Mouse (Mus musculus) ovary, postnatal 14 days (tissue): ENCODE measurements around the gene Ptpra.
"Not testable (repeated sequence)": the region's sequence is repeated elsewhere in the genome, so short reads cannot be mapped to it uniquely, and the experiment has no call there.

ENCODE experiments used
- DNase-seq: peaks from one replicate; pipeline ENCODE4 v3.0.0; 2022; ENCODE audit warnings: low spot score

Gene Ptpra

DNA sequence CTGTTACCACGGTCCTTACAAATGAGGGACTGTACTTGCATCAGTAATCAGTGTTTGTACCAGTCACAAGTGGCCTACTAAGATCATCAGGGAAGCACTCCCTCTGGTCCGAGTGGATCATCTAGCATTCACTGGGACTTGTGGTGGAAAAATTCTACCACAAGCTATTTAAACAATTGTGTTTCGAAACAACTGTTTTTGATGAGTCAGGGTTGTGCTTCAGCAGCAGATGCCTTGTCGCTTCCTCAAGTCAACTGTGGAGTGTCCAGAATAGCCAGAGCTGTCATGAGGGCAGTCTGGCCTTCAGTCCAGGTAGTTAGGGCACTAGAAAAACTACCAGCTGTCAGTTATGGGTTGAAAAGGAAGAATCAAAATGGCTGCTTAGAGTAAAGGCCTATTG is 38.5 kb downstream of the Ptpra start:
- DNase-seq = no peak

DNA sequence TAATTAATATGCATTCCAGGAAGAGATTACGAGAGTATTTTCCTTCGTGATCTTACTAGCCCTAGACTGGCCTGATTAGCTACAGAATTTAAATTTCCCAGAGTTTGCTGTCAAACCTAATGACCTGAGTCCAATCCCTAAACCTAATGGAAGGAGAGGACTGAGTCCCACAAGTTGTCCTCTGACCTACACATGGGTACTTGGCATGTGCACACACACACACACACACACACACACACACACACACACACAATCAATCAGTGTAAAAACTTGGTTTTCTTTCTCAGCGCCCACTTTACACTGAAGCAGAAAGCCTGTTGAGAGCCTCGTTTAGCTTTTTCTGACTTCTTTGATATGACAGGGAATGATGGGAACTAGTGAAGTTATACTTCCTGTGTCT is 41.1 kb downstream of the Ptpra start:
- no peak for DNase-seq

DNA sequence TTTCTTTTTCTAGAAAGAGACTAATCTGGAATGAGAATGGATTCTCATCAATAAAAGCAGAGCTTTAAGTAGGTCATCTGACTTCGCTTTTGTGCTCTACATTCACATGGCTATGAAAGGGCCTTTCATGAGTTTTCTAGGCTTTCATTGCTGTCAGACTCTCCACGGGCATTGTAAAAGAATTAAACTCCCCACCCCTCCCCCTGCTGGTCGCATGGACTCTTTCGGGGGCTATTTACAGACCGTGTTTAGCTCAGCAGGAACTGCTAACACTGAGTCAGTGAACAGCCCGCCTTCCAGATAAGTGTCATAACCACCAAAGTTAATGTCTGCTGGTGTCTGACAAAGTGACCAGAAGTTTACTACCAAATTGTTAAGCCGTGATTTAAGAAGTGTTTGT is 41.5 kb downstream of the Ptpra start:
- no peak for DNase-seq

DNA sequence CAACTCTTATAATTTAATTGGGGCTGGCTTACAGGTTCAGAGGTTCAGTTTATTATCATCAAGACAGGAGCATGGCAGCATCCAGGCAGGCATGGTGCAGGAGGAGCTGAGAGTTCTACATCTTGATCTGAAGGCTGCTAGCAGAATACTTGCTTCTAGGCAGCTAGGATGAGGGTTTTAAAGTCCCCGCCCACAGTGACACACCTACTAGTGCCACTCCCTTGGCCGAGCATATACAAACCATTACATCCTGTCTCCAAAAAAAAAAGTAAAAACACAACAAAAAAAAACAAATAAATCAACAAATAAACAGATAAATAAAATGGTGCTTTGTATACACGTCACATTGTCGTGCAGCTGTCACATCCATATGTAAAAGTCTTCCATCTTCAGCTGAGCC is 45.0 kb downstream of the Ptpra start:
- not testable (repeated sequence) for DNase-seq

DNA sequence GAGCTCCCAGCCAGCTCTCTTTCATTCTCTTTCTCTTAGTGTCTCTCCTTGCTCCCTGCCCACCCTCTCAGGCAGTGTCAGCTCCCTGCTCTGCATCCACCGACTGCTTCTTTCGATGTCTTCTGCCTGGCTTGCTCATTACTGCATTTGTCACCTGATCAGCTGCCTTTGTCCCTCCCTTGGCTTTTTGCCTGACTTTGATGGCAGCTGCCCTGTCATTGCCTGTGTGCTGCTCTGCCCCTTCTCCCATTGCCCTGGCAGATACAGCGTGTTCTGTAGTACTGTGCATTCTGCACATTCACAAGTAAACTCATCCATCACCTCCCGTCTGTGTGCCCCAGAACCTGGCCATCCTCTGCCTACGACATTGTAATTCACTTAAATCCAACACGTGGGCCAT is 46.0 kb downstream of the Ptpra start:
- no peak for DNase-seq

DNA sequence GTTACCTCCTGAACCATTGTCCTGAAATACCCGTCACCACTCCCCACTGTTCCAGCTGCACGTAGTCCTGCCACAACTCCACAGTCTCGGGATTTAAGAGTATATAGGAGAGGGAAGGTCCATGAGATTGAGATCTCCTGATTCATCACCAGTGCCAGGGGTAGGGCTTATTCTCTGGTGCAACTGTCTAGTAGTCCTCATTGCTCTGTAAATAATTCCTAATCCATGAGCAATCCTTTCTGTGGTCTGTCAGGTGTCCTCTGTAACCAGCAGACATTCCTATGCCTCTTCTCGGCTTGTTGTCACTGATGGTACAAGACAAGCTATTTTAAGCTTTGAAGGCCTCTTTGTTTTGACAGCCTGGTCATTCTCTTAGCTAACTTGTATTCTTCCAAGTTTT is 46.9 kb downstream of the Ptpra start:
- no peak for DNase-seq

DNA sequence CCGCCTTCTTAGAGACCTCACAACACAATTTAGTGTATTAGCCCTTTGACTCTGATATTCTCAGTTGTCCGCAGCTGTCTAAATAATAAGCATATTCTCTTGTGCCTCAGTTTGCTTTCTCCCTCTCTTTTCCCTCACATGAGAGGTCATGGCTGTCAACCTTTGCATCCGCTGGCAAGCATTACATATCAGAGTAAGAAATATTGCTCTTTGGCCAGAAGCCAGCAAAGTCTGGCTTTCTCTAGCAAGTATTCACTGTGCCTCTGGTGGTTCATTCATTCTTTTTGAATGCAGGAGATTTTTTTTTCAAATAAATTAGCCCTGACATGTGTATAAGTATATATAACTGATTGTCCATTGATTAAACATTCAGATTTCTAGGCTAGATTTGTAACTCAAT is 49.5 kb downstream of the Ptpra start:
- peak; percentile 9 for DNase-seq

DNA sequence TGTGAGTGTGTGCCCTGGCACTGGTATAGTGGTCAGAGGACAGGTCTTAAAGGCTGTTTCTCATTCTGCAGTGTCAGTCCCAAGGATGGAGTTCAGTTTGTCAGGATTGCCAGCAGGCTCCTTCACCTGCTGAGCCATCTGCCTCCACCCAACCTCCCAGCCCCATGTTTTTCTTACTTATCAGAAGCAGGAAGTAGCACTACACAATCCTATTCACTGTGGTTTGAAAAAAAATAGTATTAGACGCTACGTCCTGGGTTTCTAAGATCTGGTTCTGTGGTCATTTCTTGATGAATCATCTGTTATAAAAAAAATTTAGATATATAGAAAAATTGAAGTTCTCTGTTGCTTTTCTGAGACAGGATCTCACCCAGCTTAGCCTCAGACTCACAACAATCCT is 51.5 kb downstream of the Ptpra start:
- no peak for DNase-seq

DNA sequence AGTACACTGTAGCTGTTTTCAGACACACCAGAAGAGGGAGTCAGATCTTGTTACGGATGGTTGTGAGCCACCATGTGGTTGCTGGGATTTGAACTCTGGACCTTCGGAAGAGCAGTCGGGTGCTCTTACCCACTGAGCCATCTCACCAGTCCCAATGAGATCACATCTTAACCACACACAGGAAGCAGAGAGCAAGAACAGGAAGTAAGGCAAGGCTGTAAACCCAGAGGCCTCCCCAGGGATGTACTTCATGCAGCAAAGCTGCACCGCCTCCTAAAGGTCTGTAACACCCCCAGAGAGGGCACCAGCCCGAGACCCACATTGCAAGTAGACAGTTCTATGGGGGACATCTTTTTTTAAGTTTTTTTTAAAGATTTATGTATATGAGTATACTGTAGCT is 61.5 kb downstream of the Ptpra start:
- DNase-seq = not testable (repeated sequence)

DNA sequence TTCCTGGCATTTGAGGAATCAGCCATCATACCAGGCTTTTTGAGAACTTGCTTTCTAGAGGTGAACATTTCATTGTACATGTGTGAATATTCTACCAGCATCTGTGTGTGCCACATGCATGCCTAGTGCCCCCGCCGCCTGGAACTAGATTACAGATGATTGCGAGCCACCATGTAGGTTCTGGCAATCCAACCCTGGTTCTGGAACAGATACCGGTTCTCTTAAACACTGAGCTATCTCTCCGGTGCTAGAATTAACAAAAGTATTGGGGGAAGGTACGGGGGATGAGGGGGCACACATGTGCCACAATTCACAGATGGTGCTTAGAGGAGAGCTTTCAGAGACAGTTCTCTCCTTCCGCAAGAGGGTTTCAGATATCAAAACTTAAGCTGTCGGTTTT is 63.8 kb downstream of the Ptpra start:
- DNase-seq = no peak

DNA sequence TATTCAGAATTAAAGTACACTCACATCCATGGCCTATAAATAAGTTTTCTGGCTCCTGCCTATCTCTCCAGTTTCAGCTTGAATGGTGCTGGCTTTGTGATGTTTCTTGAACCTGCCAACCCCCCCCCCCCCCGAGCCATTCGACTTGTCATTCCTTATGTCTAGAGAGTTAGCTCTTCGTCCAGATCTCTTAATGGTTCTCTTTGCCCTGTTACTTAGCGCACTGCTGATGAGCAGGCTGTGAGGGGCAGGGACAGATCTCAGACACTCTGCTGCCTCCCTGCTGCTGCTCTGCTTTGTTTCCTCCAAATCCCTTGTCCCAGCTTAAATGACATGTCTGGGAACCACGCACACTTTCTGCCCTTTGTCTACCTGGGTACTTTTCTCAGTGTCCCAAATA is 65.7 kb downstream of the Ptpra start:
- DNase-seq = no peak

DNA sequence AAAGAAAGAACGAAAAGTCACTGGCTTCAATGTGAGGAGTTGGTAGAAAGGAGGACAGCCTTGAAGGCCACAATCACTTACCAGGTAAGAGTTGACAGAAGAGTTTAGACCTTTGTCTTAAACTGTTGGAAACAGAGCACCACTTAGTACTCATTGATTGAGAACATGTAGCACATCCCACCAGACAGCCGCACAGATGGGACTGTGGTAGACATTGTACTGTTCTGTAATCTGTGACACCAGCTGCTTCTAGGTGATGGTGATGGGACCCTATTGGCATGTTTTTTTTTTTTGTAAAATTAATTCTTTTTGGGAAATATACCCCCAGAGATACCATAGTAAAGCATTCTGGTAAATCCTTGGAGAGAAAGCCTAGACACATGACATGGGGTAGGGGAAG is 71.8 kb downstream of the Ptpra start:
- DNase-seq = no peak

DNA sequence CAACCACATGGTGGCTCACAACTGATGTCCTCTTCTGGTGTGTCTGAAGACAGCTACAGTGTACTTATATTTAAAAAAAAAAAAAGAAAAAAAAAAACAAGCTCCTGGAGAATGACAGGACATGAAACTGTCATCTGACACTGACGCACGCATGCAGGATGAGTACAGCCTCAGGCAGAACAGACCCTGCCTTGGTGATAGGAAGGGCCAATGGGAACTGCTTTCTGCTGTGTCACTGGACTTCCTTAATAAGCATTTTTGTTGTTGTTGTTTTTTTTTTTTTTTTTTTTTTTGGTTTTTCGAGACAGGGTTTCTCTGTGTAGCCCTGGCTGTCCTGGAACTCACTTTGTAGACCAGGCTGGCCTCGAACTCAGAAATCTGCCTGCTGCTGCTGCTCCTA is 75.4 kb downstream of the Ptpra start:
- DNase-seq = not testable (repeated sequence)

DNA sequence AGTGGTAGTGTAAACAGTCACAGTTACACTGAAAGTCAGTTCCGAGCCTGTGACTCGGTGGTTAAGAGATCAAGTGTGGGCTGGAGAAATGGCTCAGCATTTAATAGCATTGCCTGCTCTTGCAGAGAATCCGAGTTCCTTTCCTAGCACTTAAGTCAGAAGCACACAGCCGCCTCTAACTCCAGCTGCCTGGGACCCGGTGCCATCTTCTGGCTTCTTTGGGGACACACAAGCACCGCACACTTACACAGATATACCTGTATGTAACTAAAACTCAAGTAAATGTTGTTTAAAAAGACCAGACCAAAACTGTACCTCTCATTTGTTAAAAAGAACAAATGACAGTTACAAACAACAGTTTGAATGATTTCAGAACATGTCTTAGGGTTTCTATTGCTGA is 78.4 kb downstream of the Ptpra start:
- DNase-seq = no peak

DNA sequence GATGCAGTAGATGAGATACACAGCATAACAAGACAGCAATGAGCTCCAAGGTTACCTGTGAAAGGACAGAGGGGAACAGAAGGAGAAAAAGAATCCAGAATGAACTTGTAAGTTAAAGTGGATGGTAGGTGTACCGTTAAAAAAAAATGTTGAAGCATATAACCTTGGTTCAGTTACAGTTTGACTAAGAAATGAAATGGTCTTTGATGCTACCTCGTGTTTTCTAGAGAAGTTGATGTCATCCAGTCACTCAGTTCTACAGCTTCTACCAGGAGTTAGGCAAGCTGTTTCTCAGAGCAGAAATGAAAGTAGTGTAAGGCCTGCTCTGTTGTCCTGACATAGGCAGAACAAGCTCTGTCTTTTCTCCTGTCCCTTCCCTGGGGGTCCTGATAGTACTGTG is 79.2 kb downstream of the Ptpra start:
- no peak for DNase-seq

DNA sequence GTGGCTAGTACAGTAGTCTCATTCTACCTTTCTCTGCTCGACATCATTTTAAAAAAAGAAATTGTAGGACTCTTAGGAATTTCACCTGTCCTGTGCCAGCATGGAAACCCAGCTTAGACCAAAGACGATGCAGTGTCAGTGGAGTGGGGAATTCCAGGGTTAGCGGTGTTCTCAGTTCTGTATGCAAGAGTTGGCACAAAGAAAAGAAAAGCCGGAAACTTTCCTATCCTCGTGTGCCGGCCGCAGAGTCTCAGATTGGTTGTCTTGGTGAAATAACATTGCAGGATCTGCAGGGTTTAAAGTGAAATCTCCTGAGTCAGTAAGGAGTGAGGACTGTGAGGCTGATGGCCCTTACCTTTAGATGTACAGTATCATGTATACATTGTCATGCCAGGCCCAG is 79.8 kb downstream of the Ptpra start:
- no peak for DNase-seq

DNA sequence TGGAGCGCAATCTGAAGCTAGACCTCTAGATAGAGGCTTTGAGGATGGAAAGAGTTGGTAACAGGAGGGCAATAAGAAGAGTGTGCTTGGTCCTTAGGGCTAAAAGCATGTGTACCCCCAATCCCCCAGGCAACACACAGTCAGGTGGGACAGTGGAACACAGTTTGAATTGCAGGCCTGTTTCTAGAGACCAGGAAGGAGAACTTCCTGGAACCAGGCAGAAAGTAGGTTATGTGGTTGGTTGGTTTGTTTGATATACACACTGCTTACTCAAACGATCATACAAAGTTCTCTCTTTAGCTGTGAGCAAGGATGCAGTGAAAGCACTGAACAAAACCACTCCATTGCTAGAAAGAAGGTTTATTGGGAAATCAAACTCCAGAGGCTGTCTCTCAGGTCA is 82.1 kb downstream of the Ptpra start:
- no peak for DNase-seq

DNA sequence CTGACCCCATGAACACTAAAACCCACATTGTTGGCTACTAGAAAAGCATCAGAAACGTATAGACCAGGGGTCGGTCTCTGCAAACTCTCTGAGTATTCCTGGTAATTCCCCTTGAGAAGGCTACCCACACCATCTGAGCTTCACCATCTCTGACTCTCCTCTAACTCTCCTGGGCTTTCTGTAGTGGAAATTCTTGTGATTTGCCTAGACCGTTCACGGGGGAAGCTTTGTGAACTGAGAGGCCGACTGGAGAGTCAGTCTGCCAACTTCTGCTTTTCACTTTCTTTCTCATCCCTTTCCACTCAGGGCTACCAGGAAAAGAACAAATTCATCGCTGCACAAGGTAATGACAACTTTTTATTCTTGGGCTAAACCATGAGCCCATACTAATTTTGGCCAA is 84.9 kb downstream of the Ptpra start:
- DNase-seq = no peak

DNA sequence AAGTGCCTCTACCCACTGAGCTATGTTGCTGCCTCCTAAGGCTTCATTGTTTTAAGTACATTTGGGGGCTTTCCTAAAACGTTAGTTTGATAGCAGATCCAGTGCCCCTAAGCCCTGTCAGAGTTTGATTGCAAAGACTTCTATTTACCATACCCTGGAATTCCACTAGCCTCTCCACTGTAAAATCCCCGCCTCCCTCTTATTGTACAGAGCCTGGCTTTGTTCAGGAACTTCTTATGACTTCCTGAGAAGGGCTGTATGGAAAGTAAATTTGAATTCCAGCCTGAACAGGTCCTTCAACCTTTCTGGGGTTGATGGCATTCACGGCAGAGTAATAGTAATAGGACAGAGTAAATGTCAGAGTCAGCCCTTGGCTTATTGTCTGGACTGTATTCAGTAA is 86.8 kb downstream of the Ptpra start:
- no peak for DNase-seq

DNA sequence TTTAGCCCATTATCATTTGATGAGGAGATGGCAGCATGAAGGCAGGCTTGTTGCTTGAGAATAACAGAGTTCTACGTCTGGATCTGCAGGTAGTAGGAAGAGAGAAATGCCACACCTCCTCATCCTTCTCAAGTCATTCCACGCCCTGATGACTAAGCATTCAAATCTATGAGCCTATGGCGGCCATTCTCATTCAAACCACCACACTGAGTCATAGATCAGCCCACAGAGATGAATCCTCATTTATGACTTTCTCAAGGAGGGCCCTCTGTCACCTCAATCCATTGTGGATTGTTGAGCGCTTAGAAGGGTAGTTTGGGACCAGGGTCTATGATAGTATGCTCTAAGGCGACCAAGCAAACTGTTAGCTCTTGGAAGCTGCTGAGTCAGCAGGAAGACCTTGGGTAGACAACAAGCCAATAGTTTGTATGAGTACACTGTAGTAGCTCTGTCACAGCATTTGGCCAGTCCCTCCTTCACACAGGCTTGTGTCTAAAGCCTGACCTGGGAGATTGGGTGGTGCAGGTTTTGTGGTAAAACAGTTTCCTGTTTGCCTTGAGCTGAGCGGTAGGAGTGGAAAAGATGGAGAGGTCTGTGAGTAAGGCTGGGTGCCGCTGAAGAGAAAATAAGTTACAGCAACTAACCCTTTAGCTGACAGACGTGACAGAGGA is 88.9 kb downstream of the Ptpra start:
- no peak for DNase-seq

DNA sequence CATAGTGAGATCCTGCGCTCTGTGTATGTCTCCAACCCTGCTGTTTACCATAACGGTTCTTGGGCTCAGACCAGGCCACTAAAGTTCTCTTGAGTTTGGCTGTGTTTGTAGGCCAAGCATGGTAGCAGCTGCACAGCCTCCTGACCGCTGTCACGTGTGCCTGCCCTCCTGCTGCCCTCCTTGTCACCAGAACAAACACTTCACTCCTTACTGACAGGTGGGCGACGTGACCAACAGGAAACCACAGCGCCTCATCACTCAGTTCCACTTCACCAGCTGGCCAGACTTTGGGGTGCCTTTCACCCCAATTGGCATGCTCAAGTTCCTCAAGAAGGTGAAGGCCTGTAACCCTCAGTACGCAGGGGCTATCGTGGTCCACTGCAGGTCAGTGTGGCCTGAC is 90.2 kb downstream of the Ptpra start:
- no peak for DNase-seq

DNA sequence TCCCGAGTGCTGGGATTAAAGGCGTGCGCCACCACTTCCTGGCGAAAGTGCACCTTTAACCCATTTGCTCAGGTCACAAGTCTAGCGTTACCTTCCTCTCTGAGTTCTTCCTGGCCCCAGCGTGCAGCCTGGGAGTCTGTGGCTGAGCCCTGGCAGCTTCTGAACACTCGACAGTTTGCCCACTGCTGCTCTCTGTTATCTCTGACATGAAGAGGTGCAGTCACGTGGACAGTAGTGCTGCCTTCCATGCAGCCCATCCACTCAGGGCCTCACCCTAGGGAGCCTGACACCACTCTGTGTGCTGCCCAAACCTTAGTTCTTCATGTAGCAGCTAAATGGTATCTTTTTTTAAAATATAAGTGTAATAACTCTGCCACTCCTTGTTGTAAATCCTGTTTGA is 96.9 kb downstream of the Ptpra start:
- DNase-seq = no peak

DNA sequence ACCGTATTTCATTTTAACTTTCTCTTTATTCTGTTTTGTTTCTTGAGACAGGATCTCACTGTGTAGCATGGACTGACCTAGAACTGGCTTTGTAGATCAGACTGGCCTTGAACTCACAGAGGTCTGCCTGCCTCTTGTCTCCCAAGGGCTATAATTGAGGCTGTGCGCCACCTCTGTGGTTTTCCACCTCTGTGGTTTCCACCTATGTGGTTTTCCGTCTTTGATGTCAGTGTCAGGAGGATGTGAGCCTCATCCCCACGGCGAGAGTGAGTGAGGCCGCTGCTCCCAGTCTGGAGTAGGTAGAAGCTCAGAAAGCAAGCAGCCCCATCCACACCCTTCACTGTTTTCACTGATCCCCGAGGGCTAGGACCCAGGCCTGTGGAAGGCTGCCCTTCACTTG is 104.8 kb downstream of the Ptpra start:
- no peak for DNase-seq

DNA sequence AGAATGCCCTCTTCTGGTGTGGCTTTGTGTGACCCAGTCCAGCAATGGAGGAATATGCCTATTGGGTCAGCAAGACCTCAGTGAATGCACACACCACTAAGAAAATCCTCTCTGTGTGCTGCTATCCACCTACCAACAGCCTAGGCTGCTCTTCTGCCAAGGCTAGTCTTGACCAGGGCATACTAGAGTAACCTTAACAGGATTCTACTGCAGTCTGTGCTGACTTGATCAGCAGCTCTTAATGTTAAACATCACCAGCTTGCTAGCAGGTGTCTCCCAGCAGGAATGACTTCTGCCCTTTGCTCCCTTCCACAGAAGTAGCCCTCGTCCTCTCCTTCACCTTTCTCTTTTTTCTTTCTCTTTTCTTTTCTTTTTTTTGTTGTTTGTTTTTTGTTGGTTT is 106.2 kb downstream of the Ptpra start:
- no peak for DNase-seq

DNA sequence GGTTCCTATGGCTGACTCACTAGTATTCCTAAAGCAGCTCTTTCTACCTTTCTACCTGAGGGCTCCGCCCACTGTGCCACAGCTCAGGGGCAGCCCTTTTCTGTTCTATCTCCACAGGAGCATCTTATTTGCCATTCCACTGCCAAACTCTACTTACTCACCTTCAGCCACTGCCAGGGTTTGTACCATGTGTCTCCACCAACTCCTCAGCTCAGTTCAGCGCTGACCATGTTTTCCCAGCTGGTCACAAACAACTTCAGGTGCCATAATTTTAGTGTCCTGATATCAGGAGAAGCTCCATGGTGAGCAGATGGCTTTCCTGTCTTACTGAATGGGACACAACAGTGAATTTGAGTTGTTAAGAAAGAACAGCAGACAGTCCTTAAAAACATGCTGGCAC is 107.4 kb downstream of the Ptpra start:
- DNase-seq = no peak
